Mouse (Mus musculus) G1E-ER4 (cell line): ENCODE measurements around the gene Atp6v1fnb. TPM values are rescaled to one million over a fixed set of nuclear protein-coding genes. Genes with fewer than 3 reads are reported as not detected.

Source experiments
- GATA1 ChIP-seq: IDR thresholded peaks from one replicate; pipeline ENCODE4 v1.8.0; 2012; ENCODE audit warnings: low read length, inconsistent platforms
- polyA plus RNA-seq: library from polyadenylated mRNA; stranded (reverse); fragments of >175 nt; gene quantifications from 2 replicates; pipeline ENCODE4 v1.2.3, GENCODE M21; 2012

Atp6v1fnb gene
- polyA plus RNA-seq, 1 experiment, result not detected

GRCm38 (mm10) chr6:29445354-29445753 is 25.9 kb upstream of the Atp6v1fnb start:
- no peak for TF ChIP-seq GATA1

- no peak for TF ChIP-seq GATA1
These were observed 21.4 kb upstream of the Atp6v1fnb start for GRCm38 (mm10) chr6:29449858-29450257.

GRCm38 (mm10) chr6:29450667-29451066 is 20.6 kb upstream of the Atp6v1fnb start:
- TF ChIP-seq GATA1, result no peak

GRCm38 (mm10) chr6:29461502-29461901 is 9.7 kb upstream of the Atp6v1fnb start:
- no peak for TF ChIP-seq GATA1

- no peak for TF ChIP-seq GATA1
These were observed 7.8 kb upstream of the Atp6v1fnb start for GRCm38 (mm10) chr6:29463388-29463787.

- TF ChIP-seq GATA1, result peak; percentile 15
These were observed 3.5 kb upstream of the Atp6v1fnb start, which contains the start of gene Atp6v1f for GRCm38 (mm10) chr6:29467583-29468354. Gene Atp6v1f (plus strand): TSS chr6:29467718.

- no peak for TF ChIP-seq GATA1
These were observed 2.4 kb upstream of the Atp6v1fnb start for GRCm38 (mm10) chr6:29468851-29469250.

GRCm38 (mm10) chr6:29473941-29474691 is 2.9 kb downstream of the Atp6v1fnb start:
- no peak for TF ChIP-seq GATA1

- no peak for TF ChIP-seq GATA1
These were observed 3.5 kb downstream of the Atp6v1fnb start for GRCm38 (mm10) chr6:29474736-29475135.

GRCm38 (mm10) chr6:29482691-29483090 is 11.5 kb downstream of the Atp6v1fnb start:
- no peak for TF ChIP-seq GATA1

- TF ChIP-seq GATA1, result no peak
These were observed 13.7 kb downstream of the Atp6v1fnb start for GRCm38 (mm10) chr6:29484716-29485559.

- TF ChIP-seq GATA1, result no peak
These were observed 14.7 kb downstream of the Atp6v1fnb start for GRCm38 (mm10) chr6:29485951-29486350.

GRCm38 (mm10) chr6:29494101-29494500 is 22.9 kb downstream of the Atp6v1fnb start:
- TF ChIP-seq GATA1, result no peak

GRCm38 (mm10) chr6:29496270-29496669 is 25.0 kb downstream of the Atp6v1fnb start:
- TF ChIP-seq GATA1, result no peak

- no peak for TF ChIP-seq GATA1
These were observed 26.6 kb downstream of the Atp6v1fnb start for GRCm38 (mm10) chr6:29497791-29498190.

GRCm38 (mm10) chr6:29500177-29500576 is 28.9 kb downstream of the Atp6v1fnb start:
- peak; percentile 16 for TF ChIP-seq GATA1
